Mouse (Mus musculus) MEL (cell line): ENCODE results near the gene 1700113H08Rik. TPM values are rescaled to one million over a fixed set of nuclear protein-coding genes. Genes with fewer than 3 reads are reported as not detected.

ENCODE experiments used
- DNase-seq: peaks from one replicate; pipeline ENCODE4 v3.0.0; 2011; ENCODE audit warnings: low read depth, low spot score
- H3K27ac ChIP-seq: 2 replicates; pipeline ENCODE4 v1.5.1; 2012; ENCODE audit warnings: low read depth, mild to moderate bottlenecking, control low read depth, low read length, moderate library complexity; ENCODE audit not compliant: control insufficient read depth
- H3K27me3 ChIP-seq, 2 experiments: fragments of 150-350 bp in 1 of 2; sonication (generic) in 1 of 2; 2 replicates each; pipeline ENCODE4 v1.6.1; 2012; ENCODE audit warnings: low read length in 2 of 2, mild to moderate bottlenecking in 2 of 2, improper control_type of control experiment in 1 of 2, moderate library complexity in 1 of 2; ENCODE audit not compliant: insufficient read depth in 2 of 2, control insufficient read depth in 1 of 2
- H3K36me3 ChIP-seq, 2 experiments: 2 replicates each; pipeline ENCODE4 v1.6.1; 2012 to 2014; ENCODE audit warnings: low read length in 2 of 2, improper control_type of control experiment in 1 of 2, inconsistent platforms in 1 of 2, mild to moderate bottlenecking in 1 of 2; ENCODE audit not compliant: insufficient read depth in 2 of 2, control insufficient read depth in 1 of 2
- H3K4me1 ChIP-seq, 2 experiments: fragments of 150-350 bp in 1 of 2; sonication (generic) in 1 of 2; 2 replicates each; pipeline ENCODE4 v1.6.1; 2012; ENCODE audit warnings: low read length in 2 of 2, improper control_type of control experiment in 1 of 2, mild to moderate bottlenecking in 1 of 2; ENCODE audit not compliant: insufficient read depth in 2 of 2, control insufficient read depth in 1 of 2
- H3K4me3 ChIP-seq, 2 experiments: fragments of 150-350 bp in 1 of 2; sonication (generic) in 1 of 2; 2 replicates each; pipeline ENCODE4 v1.5.1; 2012; ENCODE audit warnings: low read depth in 2 of 2, low read length in 2 of 2, mild to moderate bottlenecking in 2 of 2, moderate library complexity in 2 of 2, control low read depth in 1 of 2, improper control_type of control experiment in 1 of 2; ENCODE audit not compliant: control insufficient read depth in 1 of 2, insufficient read depth in 1 of 2
- H3K79me2 ChIP-seq: 2 replicates; pipeline ENCODE4 v1.6.1; 2012; ENCODE audit warnings: mild to moderate bottlenecking, low read length, moderate library complexity; ENCODE audit not compliant: control insufficient read depth, poor library complexity, insufficient read depth
- H3K9ac ChIP-seq: 2 replicates; pipeline ENCODE4 v1.6.1; 2012; ENCODE audit warnings: low read depth, mild to moderate bottlenecking, control low read depth, low read length, moderate library complexity; ENCODE audit not compliant: control insufficient read depth, poor library complexity, severe bottlenecking
- H3K9me3 ChIP-seq: fragments of 150-350 bp; sonication (generic); replicated peaks from 2 replicates; pipeline ENCODE4 v1.6.1; 2012; ENCODE audit warnings: mild to moderate bottlenecking, low read length, improper control_type of control experiment, moderate library complexity; ENCODE audit not compliant: insufficient read depth
- CHD1 ChIP-seq: IDR thresholded peaks from 2 replicates; pipeline ENCODE4 v1.6.1; 2012; ENCODE audit warnings: low read depth, mild to moderate bottlenecking, inconsistent platforms, low read length, improper control_type of control experiment
- CHD2 ChIP-seq: IDR thresholded peaks from 2 replicates; pipeline ENCODE4 v1.6.1; 2011; ENCODE audit warnings: low read length, improper control_type of control experiment
- E2F4 ChIP-seq: IDR thresholded peaks from 2 replicates; pipeline ENCODE4 v1.6.1; 2011; ENCODE audit warnings: low read depth, low read length, improper control_type of control experiment, borderline replicate concordance
- EP300 ChIP-seq, 2 experiments: IDR thresholded peaks; 2 replicates each; pipeline ENCODE4 v1.6.1; 2011; ENCODE audit warnings: improper control_type of control experiment in 2 of 2, low read length in 2 of 2, low read depth in 1 of 2, mild to moderate bottlenecking in 1 of 2
- ETS1 ChIP-seq: IDR thresholded peaks from 2 replicates; pipeline ENCODE4 v1.6.1; 2012; ENCODE audit warnings: low read depth, mild to moderate bottlenecking, inconsistent platforms, low read length, improper control_type of control experiment, moderate library complexity
- GABPA ChIP-seq: IDR thresholded peaks from 2 replicates; pipeline ENCODE4 v1.6.1; 2012; ENCODE audit warnings: low read depth, mild to moderate bottlenecking, inconsistent platforms, low read length, improper control_type of control experiment, moderate library complexity
- MAFK ChIP-seq: IDR thresholded peaks from 2 replicates; pipeline ENCODE4 v1.6.1; 2011; ENCODE audit warnings: low read depth, mild to moderate bottlenecking, low read length, improper control_type of control experiment, borderline replicate concordance
- MAX ChIP-seq: IDR thresholded peaks from 2 replicates; pipeline ENCODE4 v1.6.1; 2011; ENCODE audit warnings: low read length, improper control_type of control experiment
- MAZ ChIP-seq: IDR thresholded peaks from 2 replicates; pipeline ENCODE4 v1.6.1; 2012; ENCODE audit warnings: low read depth, mild to moderate bottlenecking, inconsistent platforms, low read length, improper control_type of control experiment
- MYB ChIP-seq: IDR thresholded peaks from 2 replicates; pipeline ENCODE4 v1.6.1; 2011; ENCODE audit warnings: mild to moderate bottlenecking, low read depth, low read length, improper control_type of control experiment
- MYC ChIP-seq: IDR thresholded peaks from 2 replicates; pipeline ENCODE4 v1.6.1; 2011; ENCODE audit warnings: low read depth, mild to moderate bottlenecking, low read length, improper control_type of control experiment, moderate library complexity
- RCOR1 ChIP-seq: IDR thresholded peaks from 2 replicates; pipeline ENCODE4 v1.6.1; 2012; ENCODE audit warnings: low read depth, mild to moderate bottlenecking, inconsistent platforms, low read length, improper control_type of control experiment
- SIN3A ChIP-seq: IDR thresholded peaks from 2 replicates; pipeline ENCODE4 v1.6.1; 2012; ENCODE audit warnings: low read length, improper control_type of control experiment, inconsistent platforms
- SMC3 ChIP-seq: IDR thresholded peaks from 2 replicates; pipeline ENCODE4 v1.6.1; 2011; ENCODE audit warnings: low read depth, low read length, improper control_type of control experiment
- TAL1 ChIP-seq: IDR thresholded peaks from 2 replicates; pipeline ENCODE4 v1.6.1; 2012; ENCODE audit warnings: mild to moderate bottlenecking, inconsistent platforms, low read length, moderate library complexity, mixed read lengths
- TCF12 ChIP-seq: IDR thresholded peaks from 2 replicates; pipeline ENCODE4 v1.6.1; 2014; ENCODE audit warnings: low read depth, mild to moderate bottlenecking, inconsistent platforms, low read length, improper control_type of control experiment, moderate library complexity
- UBTF ChIP-seq: IDR thresholded peaks from 2 replicates; pipeline ENCODE4 v1.6.1; 2012; ENCODE audit warnings: low read depth, mild to moderate bottlenecking, inconsistent platforms, low read length, improper control_type of control experiment, moderate library complexity, borderline replicate concordance; ENCODE audit not compliant: insufficient read depth
- USF2 ChIP-seq, 2 experiments: IDR thresholded peaks; 2 replicates each; pipeline ENCODE4 v1.6.1; 2011 to 2012; ENCODE audit warnings: improper control_type of control experiment in 2 of 2, low read length in 2 of 2, borderline replicate concordance in 1 of 2, inconsistent platforms in 1 of 2, low read depth in 1 of 2, mild to moderate bottlenecking in 1 of 2; ENCODE audit not compliant: insufficient read depth in 1 of 2
- ZC3H11A ChIP-seq: IDR thresholded peaks from 2 replicates; pipeline ENCODE4 v1.6.1; 2012; ENCODE audit warnings: low read depth, mild to moderate bottlenecking, inconsistent platforms, low read length, improper control_type of control experiment
- ZKSCAN1 ChIP-seq: IDR thresholded peaks from 2 replicates; pipeline ENCODE4 v1.6.1; 2012; ENCODE audit warnings: low read depth, mild to moderate bottlenecking, inconsistent platforms, low read length, improper control_type of control experiment, moderate library complexity
- ZMIZ1 ChIP-seq: IDR thresholded peaks from 2 replicates; pipeline ENCODE4 v1.6.1; 2012; ENCODE audit warnings: low read depth, mild to moderate bottlenecking, inconsistent platforms, low read length, improper control_type of control experiment, moderate library complexity
- ZNF384 ChIP-seq: IDR thresholded peaks from 2 replicates; pipeline ENCODE4 v1.6.1; 2012; ENCODE audit warnings: low read depth, mild to moderate bottlenecking, inconsistent platforms, low read length, improper control_type of control experiment
- polyA plus RNA-seq, 2 experiments: library from polyadenylated mRNA; stranded (reverse) in 1 of 2; unstranded in 1 of 2; fragments of >175 nt in 1 of 2; fragments of >200 nt in 1 of 2; gene quantifications; 2 replicates each; pipeline versions ENCODE4 v1.2.1 to v1.2.4; 2012; ENCODE audit warnings: low replicate concordance in 2 of 2, low read depth in 1 of 2; ENCODE audit not compliant: insufficient read length in 2 of 2, insufficient read depth in 1 of 2, missing spikeins in 1 of 2
- total RNA-seq: library from RNA; depleted of rRNA; stranded (reverse); fragments of 300-350 nt; gene quantifications from 2 replicates; pipeline ENCODE4 v1.2.3, GENCODE M21; 2012

The 1700113H08Rik gene
- total and polyA plus RNA-seq, 3 experiments = not detected

GRCm38 (mm10) chr10:87101951-87102320, 44.1 kb downstream of the 1700113H08Rik start:
- no peak for DNase-seq
- Histone ChIP-seq H3K4me1 (no peaks in the 10 kb centered on the region), H3K27me3 (no peaks in the 10 kb centered on the region), H3K79me2 (no peaks in the 10 kb centered on the region; the same call in 1 of the 2 replicates), H3K4me3 (no peak overlapping the region), H3K36me3 (no peaks in the 10 kb centered on the region), H3K9ac (no peak overlapping the region), H3K27ac (no peak overlapping the region), H3K9me3 (no peaks in the 10 kb centered on the region)
- no peak for TF ChIP-seq ZNF384
- TF ChIP-seq ETS1 = no peak

DNA sequence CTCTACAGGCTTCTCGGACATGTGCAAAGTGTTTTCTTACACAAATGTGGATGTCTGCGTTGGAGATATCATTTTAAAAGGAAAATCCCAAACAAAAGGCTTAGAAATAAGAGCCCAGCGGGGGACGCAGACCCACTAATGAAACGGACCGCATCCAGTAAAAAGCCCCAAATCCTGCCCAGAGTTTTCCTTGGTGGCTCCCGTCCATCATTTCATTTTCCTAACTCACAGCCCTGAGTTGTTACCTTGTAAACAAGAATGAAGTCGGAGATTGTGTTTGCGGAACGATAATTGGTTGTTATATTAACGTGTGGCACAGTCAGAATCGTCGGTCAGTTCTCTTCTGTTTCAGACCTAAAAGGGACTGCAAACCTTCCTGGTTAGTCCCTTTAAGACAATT, 44.6 kb downstream of the 1700113H08Rik start:
- H3K4me3 ChIP-seq = no peak overlapping the region
- H3K36me3 ChIP-seq = no peaks in the 10 kb centered on the region
- H3K79me2 ChIP-seq = no peaks in the 10 kb centered on the region; the same call in 1 of the 2 replicates

GRCm38 (mm10) chr10:87103286-87103685, 45.4 kb downstream of the 1700113H08Rik start:
- Histone ChIP-seq H3K9ac (no peak overlapping the region), H3K36me3 (no peaks in the 10 kb centered on the region), H3K27me3 (no peaks in the 10 kb centered on the region), H3K4me1 (no peaks in the 10 kb centered on the region), H3K9me3 (no peaks in the 10 kb centered on the region), H3K79me2 (no peaks in the 10 kb centered on the region; the same call in 1 of the 2 replicates), H3K27ac (no peak overlapping the region), H3K4me3 (no peak overlapping the region)
- TF ChIP-seq MAZ = no peak
- no peak for TF ChIP-seq GABPA
- no peak for TF ChIP-seq MYC
- no peak for TF ChIP-seq RCOR1
- TF ChIP-seq MAFK = no peak
- no peak for TF ChIP-seq CHD1
- TF ChIP-seq USF2 (IDR thresholded peaks at IDR 0.05; ENCODE audit: borderline replicate concordance in 1 of 2, insufficient read depth in 1 of 2, low read depth in 1 of 2, low read length in 2 of 2) = no peak
- no peak for TF ChIP-seq SMC3
- TF ChIP-seq E2F4 = no peak
- no peak for TF ChIP-seq TAL1
- TF ChIP-seq SIN3A = no peak
- DNase-seq = no peak

More for the DNA sequence above, 44.6 kb downstream of the 1700113H08Rik start:
- TF ChIP-seq ZMIZ1 (no peak), E2F4 (no peak), UBTF (no peak), USF2 (IDR thresholded peaks at IDR 0.05; ENCODE audit: borderline replicate concordance in 1 of 2, insufficient read depth in 1 of 2, low read depth in 1 of 2, low read length in 2 of 2) (no peak), SIN3A (no peak), ZNF384 (no peak), EP300 (IDR thresholded peaks at IDR 0.05; ENCODE audit: low read depth in 1 of 2, low read length in 2 of 2) (no peak), MAX (no peak), GABPA (no peak), CHD2 (no peak), ZC3H11A (no peak), MAFK (no peak), ZKSCAN1 (no peak), MYB (no peak), SMC3 (no peak), TCF12 (no peak)
- TF ChIP-seq, all 39 proteins: peak for 0
- no peak overlapping the region for H3K27ac ChIP-seq
- no peaks in the 10 kb centered on the region for H3K4me1 ChIP-seq
- DNase-seq = no peak
- no peaks in the 10 kb centered on the region for H3K9me3 ChIP-seq
- H3K9ac ChIP-seq = no peak overlapping the region
- H3K27me3 ChIP-seq = no peaks in the 10 kb centered on the region
